Mouse (Mus musculus): Measurements from ENCODE around the gene Lhpp. TPM values are rescaled to one million over a fixed set of nuclear protein-coding genes. Genes with fewer than 3 reads are reported as not detected.

Gene Lhpp
- polyA plus RNA-seq, 1 experiment from 2014 or later = 16.8 TPM

- H3K27ac ChIP-seq = peak overlapping the region; percentile 13; the same call in 1 of the 2 replicates
- no peak overlapping the region for H3K4me3 ChIP-seq (replicated peaks; ENCODE audit: low read depth, low read length)
- DNase-seq (ENCODE audit: low spot score) = peak; percentile 36
- whole genome bisulfite sequencing = 65% methylated on average over 2 of the region's 2 CpGs
- no peak overlapping the region for H3K4me2 ChIP-seq (ENCODE audit: low read length)
- no peaks in the 10 kb centered on the region for H3K27me3 ChIP-seq (ENCODE audit: insufficient read depth, low read length)
- no peak overlapping the region for H3K9ac ChIP-seq (ENCODE audit: low read depth, low read length)
- no peaks in the 10 kb centered on the region for H3K9me3 ChIP-seq (replicated peaks; ENCODE audit: low read length)
- no peak for ATAC-seq (replicated peaks; ENCODE audit: low FRiP score, low read depth)
- peaks cover 3% of the 10 kb centered on the region; the same call in 1 of the 2 replicates for H3K4me1 ChIP-seq (replicated peaks; ENCODE audit: insufficient read depth, low read length)
- TF ChIP-seq CTCF (IDR thresholded peaks at IDR 0.05; ENCODE audit: low read depth) = no peak
- no peaks in the 10 kb centered on the region for H3K36me3 ChIP-seq (ENCODE audit: insufficient read depth, low read length)
These were observed 58.2 kb downstream of the Lhpp start for GRCm38 (mm10) chr7:132668604-132669003.

GRCm38 (mm10) chr7:132669999-132670862 is 59.8 kb downstream of the Lhpp start:
- no peak for ATAC-seq (replicated peaks; ENCODE audit: low FRiP score, low read depth)
- no peak for TF ChIP-seq CTCF (IDR thresholded peaks at IDR 0.05; ENCODE audit: low read depth)
- Histone ChIP-seq H3K4me3 (replicated peaks; ENCODE audit: low read depth, low read length) (no peak overlapping the region), H3K36me3 (ENCODE audit: insufficient read depth, low read length) (no peaks in the 10 kb centered on the region), H3K9me3 (replicated peaks; ENCODE audit: low read length) (no peaks in the 10 kb centered on the region), H3K4me1 (replicated peaks; ENCODE audit: insufficient read depth, low read length) (peaks cover 8% of the 10 kb centered on the region; the same call in 1 of the 2 replicates), H3K9ac (ENCODE audit: low read depth, low read length) (no peak overlapping the region), H3K27me3 (ENCODE audit: insufficient read depth, low read length) (no peaks in the 10 kb centered on the region), H3K4me2 (ENCODE audit: low read length) (no peak overlapping the region), H3K27ac (peak overlapping the region; percentile 64; the same call in 1 of the 2 replicates)
- peak; percentile 36 for DNase-seq (ENCODE audit: low spot score)
- WGBS = 77% methylated on average over 20 of the region's 20 CpGs

GRCm38 (mm10) chr7:132670863-132671165 is 60.4 kb downstream of the Lhpp start:
- no peak for DNase-seq (ENCODE audit: low spot score)
- Histone ChIP-seq H3K27ac (no peak overlapping the region), H3K9ac (ENCODE audit: low read depth, low read length) (no peak overlapping the region), H3K4me2 (ENCODE audit: low read length) (no peak overlapping the region), H3K4me1 (replicated peaks; ENCODE audit: insufficient read depth, low read length) (peaks cover 8% of the 10 kb centered on the region; the same call in 1 of the 2 replicates), H3K4me3 (replicated peaks; ENCODE audit: low read depth, low read length) (no peak overlapping the region), H3K9me3 (replicated peaks; ENCODE audit: low read length) (no peaks in the 10 kb centered on the region), H3K36me3 (ENCODE audit: insufficient read depth, low read length) (no peaks in the 10 kb centered on the region), H3K27me3 (ENCODE audit: insufficient read depth, low read length) (no peaks in the 10 kb centered on the region)
- no peak for TF ChIP-seq CTCF (IDR thresholded peaks at IDR 0.05; ENCODE audit: low read depth)
- ATAC-seq (replicated peaks; ENCODE audit: low FRiP score, low read depth) = no peak
- 86% methylated on average over 3 of the region's 3 CpGs for WGBS

- no peak for TF ChIP-seq CTCF (IDR thresholded peaks at IDR 0.05; ENCODE audit: low read depth)
- H3K9ac ChIP-seq (ENCODE audit: low read depth, low read length) = no peak overlapping the region
- no peaks in the 10 kb centered on the region for H3K9me3 ChIP-seq (replicated peaks; ENCODE audit: low read length)
- no peak overlapping the region for H3K4me3 ChIP-seq (replicated peaks; ENCODE audit: low read depth, low read length)
- no peak overlapping the region for H3K27ac ChIP-seq
- H3K4me2 ChIP-seq (ENCODE audit: low read length) = no peak overlapping the region
- peaks cover 8% of the 10 kb centered on the region; the same call in 1 of the 2 replicates for H3K4me1 ChIP-seq (replicated peaks; ENCODE audit: insufficient read depth, low read length)
- no peaks in the 10 kb centered on the region for H3K36me3 ChIP-seq (ENCODE audit: insufficient read depth, low read length)
- ATAC-seq (replicated peaks; ENCODE audit: low FRiP score, low read depth) (no peak), DNase-seq (ENCODE audit: low spot score) (no peak)
- 60% methylated on average over 7 of the region's 7 CpGs for WGBS
- H3K27me3 ChIP-seq (ENCODE audit: insufficient read depth, low read length) = no peaks in the 10 kb centered on the region
These were observed 62.1 kb downstream of the Lhpp start for GRCm38 (mm10) chr7:132672481-132672959.

- no peak overlapping the region for H3K4me2 ChIP-seq (ENCODE audit: low read length)
- WGBS = 46% methylated on average over 17 of the region's 17 CpGs
- no peaks in the 10 kb centered on the region for H3K27me3 ChIP-seq (ENCODE audit: insufficient read depth, low read length)
- ATAC-seq (replicated peaks; ENCODE audit: low FRiP score, low read depth) (peak; percentile 40; the same call in 1 of the 2 replicates), DNase-seq (ENCODE audit: low spot score) (peak; percentile 56)
- no peaks in the 10 kb centered on the region for H3K36me3 ChIP-seq (ENCODE audit: insufficient read depth, low read length)
- peaks cover 8% of the 10 kb centered on the region; the same call in 1 of the 2 replicates for H3K4me1 ChIP-seq (replicated peaks; ENCODE audit: insufficient read depth, low read length)
- no peak overlapping the region for H3K4me3 ChIP-seq (replicated peaks; ENCODE audit: low read depth, low read length)
- H3K27ac ChIP-seq = peak overlapping the region; percentile 25; the same call in 1 of the 2 replicates
- H3K9ac ChIP-seq (ENCODE audit: low read depth, low read length) = no peak overlapping the region
- TF ChIP-seq CTCF (IDR thresholded peaks at IDR 0.05; ENCODE audit: low read depth) = peak; percentile 60
- no peaks in the 10 kb centered on the region for H3K9me3 ChIP-seq (replicated peaks; ENCODE audit: low read length)
These were observed 63.7 kb downstream of the Lhpp start for GRCm38 (mm10) chr7:132673931-132674755.

- Histone ChIP-seq H3K4me3 (replicated peaks; ENCODE audit: low read depth, low read length) (no peak overlapping the region), H3K4me1 (replicated peaks; ENCODE audit: insufficient read depth, low read length) (peaks cover 8% of the 10 kb centered on the region; the same call in 1 of the 2 replicates), H3K4me2 (ENCODE audit: low read length) (no peak overlapping the region), H3K36me3 (ENCODE audit: insufficient read depth, low read length) (no peaks in the 10 kb centered on the region), H3K27ac (no peak overlapping the region), H3K9ac (ENCODE audit: low read depth, low read length) (no peak overlapping the region), H3K27me3 (ENCODE audit: insufficient read depth, low read length) (no peaks in the 10 kb centered on the region), H3K9me3 (replicated peaks; ENCODE audit: low read length) (no peaks in the 10 kb centered on the region)
- 91% methylated on average over 2 of the region's 2 CpGs for WGBS
- no peak for ATAC-seq (replicated peaks; ENCODE audit: low FRiP score, low read depth)
- no peak for DNase-seq (ENCODE audit: low spot score)
- TF ChIP-seq CTCF (IDR thresholded peaks at IDR 0.05; ENCODE audit: low read depth) = no peak
These were observed 65.5 kb downstream of the Lhpp start for GRCm38 (mm10) chr7:132675922-132676321.
